Mouse (Mus musculus): ENCODE measurements around the gene Acot1. TPM values are rescaled to one million over a fixed set of nuclear protein-coding genes. Genes with fewer than 3 reads are reported as not detected.

The Acot1 gene
- polyA plus RNA-seq, 1 experiment: not detected

DNA sequence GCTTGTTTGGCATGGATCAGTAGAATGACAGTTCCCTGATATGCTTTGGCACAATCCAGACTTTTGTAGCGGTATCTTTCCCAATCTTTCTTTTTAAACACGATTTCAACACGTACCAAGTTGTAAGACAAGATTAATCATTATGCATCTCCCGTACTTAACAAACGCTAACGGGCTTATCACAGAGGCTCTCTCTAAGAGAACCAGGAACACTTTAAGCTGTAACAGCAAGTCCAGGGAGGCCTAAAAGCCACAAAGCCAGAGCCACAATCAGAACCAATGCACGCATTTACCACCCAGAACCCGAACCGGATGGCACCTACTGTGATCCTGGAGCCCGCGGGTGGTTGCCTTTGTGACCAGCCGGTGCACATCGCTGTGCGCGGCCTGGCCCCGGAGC lies 43.9 kb downstream of the Acot1 start:
- no peak for TF ChIP-seq GATA1 (IDR thresholded peaks at IDR 0.05; ENCODE audit: low read length)

- no peak for TF ChIP-seq GATA1 (IDR thresholded peaks at IDR 0.05; ENCODE audit: low read length)
Observed at GRCm38 (mm10) chr12:84053679-84054391, 44.5 kb downstream of the Acot1 start.

DNA sequence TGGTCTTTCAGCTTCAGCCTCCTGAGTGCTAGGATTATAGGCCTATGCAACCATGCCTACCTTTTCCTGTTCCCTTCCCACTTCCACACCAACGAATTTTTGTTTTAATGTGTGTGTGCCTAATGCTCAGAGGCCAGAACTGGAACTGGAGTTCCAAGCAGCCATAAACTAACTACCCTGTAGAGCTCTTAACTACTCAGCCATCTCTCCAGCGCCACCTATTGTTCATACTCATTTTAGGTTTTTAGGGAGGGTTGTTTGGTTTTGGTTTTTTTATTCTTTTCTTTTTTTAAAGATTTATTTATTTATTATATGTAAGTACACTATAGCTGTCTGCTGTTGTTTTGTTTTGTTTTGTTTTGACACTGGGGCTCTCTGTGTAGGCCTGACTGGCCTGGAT lies 51.7 kb downstream of the Acot1 start:
- no peak for TF ChIP-seq GATA1 (IDR thresholded peaks at IDR 0.05; ENCODE audit: low read length)

DNA sequence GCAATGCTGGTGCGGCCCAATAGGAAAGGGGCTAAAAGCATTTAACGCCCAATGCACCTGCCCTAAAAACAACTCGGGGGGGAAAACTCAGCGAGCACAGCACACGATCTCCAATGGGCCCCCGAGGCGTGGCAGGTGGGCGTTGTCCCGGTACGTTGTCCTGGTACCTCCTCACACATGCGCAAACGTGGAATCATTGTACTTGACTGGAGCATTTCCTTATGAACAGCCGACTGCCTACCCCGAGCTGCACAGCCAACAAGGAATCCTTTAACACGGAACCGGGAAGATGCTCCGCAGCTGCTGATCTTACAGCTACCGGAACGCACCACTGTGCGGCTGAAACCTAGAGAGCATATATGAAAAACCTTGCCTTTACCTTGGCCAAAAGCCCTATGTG lies 53.0 kb downstream of the Acot1 start:
- no peak for TF ChIP-seq GATA1 (IDR thresholded peaks at IDR 0.05; ENCODE audit: low read length)

GRCm38 (mm10) chr12:84063228-84063627 lies 53.9 kb downstream of the Acot1 start:
- TF ChIP-seq GATA1 (IDR thresholded peaks at IDR 0.05; ENCODE audit: low read length): no peak

GRCm38 (mm10) chr12:84063833-84064232 lies 54.5 kb downstream of the Acot1 start:
- no peak for TF ChIP-seq GATA1 (IDR thresholded peaks at IDR 0.05; ENCODE audit: low read length)

- TF ChIP-seq GATA1 (IDR thresholded peaks at IDR 0.05; ENCODE audit: low read length): no peak
Observed at GRCm38 (mm10) chr12:84064621-84065020, 55.3 kb downstream of the Acot1 start.

DNA sequence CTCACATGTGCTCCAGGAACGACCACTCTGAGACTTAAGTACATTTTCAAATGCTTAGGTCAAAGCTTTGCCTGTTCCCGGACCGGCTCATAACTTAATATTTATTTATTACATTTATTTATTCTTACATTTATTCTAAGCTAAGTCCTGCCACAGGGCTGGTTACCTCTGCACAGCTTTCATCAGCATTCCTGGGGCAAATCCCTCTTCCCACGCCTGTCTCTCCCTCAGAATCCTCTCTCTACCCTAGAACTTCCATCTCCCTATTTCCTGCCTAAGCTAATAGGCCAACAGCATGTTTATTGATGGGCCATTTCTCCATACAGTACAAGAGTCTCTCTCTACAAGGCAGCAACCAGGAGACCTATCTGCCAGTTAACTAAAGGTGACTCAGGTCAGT lies 58.5 kb downstream of the Acot1 start:
- no peak for TF ChIP-seq GATA1 (IDR thresholded peaks at IDR 0.05; ENCODE audit: low read length)

Other genes starting within 250 kb of the Acot1 start
- not detected in 2 replicates for gene Papln, start 245.9 kb upstream of the Acot1 start, polyA plus RNA-seq (2012)
- gene Numb, start 87.6 kb upstream of the Acot1 start, polyA plus RNA-seq (2012): 24.1 and 25.9 TPM in 2 replicates
- 89.8 and 95.7 TPM in 2 replicates for gene Riox1, start 58.9 kb upstream of the Acot1 start, polyA plus RNA-seq (2012)
- gene Heatr4, start 24.6 kb upstream of the Acot1 start, polyA plus RNA-seq (2012): not detected in 2 replicates
- gene Acot2, start 21.6 kb upstream of the Acot1 start, polyA plus RNA-seq (2012): not detected in 2 replicates
- gene Acot4, start 28.9 kb downstream of the Acot1 start, polyA plus RNA-seq (2012): not detected in 2 replicates
- not detected in 2 replicates for gene Gm49366, start 29.4 kb downstream of the Acot1 start, polyA plus RNA-seq (2012)
- not detected in 2 replicates for gene Acot3, start 42.7 kb downstream of the Acot1 start, polyA plus RNA-seq (2012)
- gene Acot5, start 59.8 kb downstream of the Acot1 start, polyA plus RNA-seq (2012): not detected in 2 replicates
- gene Acot6, start 91.2 kb downstream of the Acot1 start, polyA plus RNA-seq (2012): not detected in 2 replicates
- gene Dnal1, start 104.9 kb downstream of the Acot1 start, polyA plus RNA-seq (2012): not detected in 2 replicates
- gene Pnma1, start 139.0 kb downstream of the Acot1 start, polyA plus RNA-seq (2012): 0.11 and 0.14 TPM in 2 replicates
- gene Elmsan1, start 209.4 kb downstream of the Acot1 start, polyA plus RNA-seq (2012): 101 and 107 TPM in 2 replicates